Mouse (Mus musculus) bone marrow macrophage, adult 2 months (primary cell): ENCODE measurements around the gene Scarb2. TPM values are rescaled to one million over a fixed set of nuclear protein-coding genes. Genes with fewer than 3 reads are reported as not detected.

Source experiments
- H3K27ac ChIP-seq: 2 replicates; pipeline ENCODE4 v1.5.1; 2012; ENCODE audit warnings: low read depth, low read length; ENCODE audit not compliant: insufficient read depth
- H3K4me1 ChIP-seq: 2 replicates; pipeline ENCODE4 v1.6.1; 2012; ENCODE audit warnings: low read length; ENCODE audit not compliant: control insufficient read depth, insufficient read depth
- H3K4me3 ChIP-seq: 2 replicates; pipeline ENCODE4 v1.5.1; 2012; ENCODE audit warnings: mild to moderate bottlenecking, low read length, moderate library complexity; ENCODE audit not compliant: insufficient read depth
- CTCF ChIP-seq: IDR thresholded peaks from 2 replicates; pipeline ENCODE4 v1.5.1; 2012; ENCODE audit warnings: low read depth, mild to moderate bottlenecking, low read length, moderate library complexity
- POLR2A ChIP-seq: IDR thresholded peaks from 2 replicates; pipeline ENCODE4 v1.6.1; 2012; ENCODE audit warnings: mild to moderate bottlenecking, low read depth, low read length, borderline replicate concordance
- polyA plus RNA-seq: library from polyadenylated mRNA; stranded (reverse); fragments of >200 nt; gene quantifications from 2 replicates; pipeline ENCODE4 v1.2.4, GENCODE M21; 2012; ENCODE audit not compliant: missing spikeins, insufficient read depth, insufficient read length

Scarb2 gene
- polyA plus RNA-seq, 1 experiment = 98.6 TPM

DNA sequence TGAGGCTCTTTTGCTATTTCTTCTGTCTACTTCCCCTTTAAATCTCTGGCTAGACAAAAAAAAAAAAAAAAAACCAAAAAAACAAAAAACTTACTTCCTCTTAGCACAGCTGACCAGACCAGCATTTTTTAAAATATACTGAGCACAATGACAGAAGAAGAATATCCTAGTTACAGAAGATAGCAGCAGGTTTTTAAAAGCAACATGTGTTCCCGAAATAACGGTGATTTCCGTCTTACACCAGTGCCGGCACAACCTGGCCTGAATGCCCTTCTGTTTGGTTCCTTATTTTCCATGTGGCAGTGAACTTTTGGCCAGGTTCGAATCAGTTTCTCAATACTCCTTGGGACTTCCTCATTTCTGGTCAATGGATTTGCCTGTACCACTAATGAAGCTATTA, 2.2 kb upstream of the Scarb2 start:
- peaks cover 27% of the 10 kb centered on the region for H3K4me1 ChIP-seq
- no peak for TF ChIP-seq CTCF
- peak overlapping the region; percentile 86 for H3K27ac ChIP-seq
- peak overlapping the region; percentile 46 for H3K4me3 ChIP-seq

DNA sequence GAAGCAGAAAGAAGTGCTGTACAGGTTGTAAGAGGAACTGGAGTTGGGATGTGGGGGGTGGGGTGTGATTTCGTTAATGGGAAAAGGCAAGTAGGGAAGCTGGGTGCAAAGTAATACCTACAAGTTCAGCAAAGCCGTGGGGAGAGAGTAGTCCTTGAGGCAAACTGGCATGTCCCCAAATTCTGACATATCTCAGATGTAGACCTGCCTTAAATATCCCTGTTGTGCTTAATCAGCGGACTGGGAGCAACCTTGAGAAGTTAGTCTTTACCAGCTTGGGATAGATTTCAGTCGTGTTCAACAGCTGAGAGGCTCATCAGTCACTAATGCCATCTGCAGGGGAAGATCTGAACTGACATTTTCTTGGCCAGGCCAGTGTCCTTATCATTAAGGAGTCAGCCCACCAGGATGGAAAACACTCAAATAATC, 318 bp downstream of the Scarb2 start:
- TF ChIP-seq POLR2A (no peak), CTCF (no peak)
- H3K27ac ChIP-seq = peak overlapping the region; percentile 75
- peaks cover 40% of the 10 kb centered on the region for H3K4me1 ChIP-seq
- H3K4me3 ChIP-seq = peak overlapping the region; percentile 91

DNA sequence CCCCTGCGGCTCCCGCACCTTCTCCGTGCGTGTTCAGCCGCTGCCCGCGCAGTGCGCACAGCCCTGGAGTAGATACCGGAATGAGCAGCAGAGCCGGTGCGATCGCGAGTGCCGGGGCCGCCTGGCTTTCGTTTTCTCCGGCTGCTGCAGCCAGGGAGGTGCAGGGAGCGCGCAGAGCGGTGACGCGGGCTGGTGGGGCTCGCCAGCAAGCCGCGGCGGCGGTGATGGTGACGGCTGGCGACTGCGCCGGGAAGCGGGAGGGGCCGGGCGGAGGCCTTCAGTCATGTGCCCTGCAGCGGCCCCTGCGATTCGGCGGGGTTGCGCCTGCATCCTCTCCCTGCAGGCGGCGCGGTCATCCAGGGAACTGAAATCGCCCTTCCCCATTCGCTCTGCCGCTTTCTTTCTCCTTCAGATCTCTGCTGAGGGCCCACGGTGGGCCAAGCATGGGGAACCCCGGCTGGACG, 1.2 kb downstream of the Scarb2 start:
- TF ChIP-seq CTCF (peak; percentile 37), POLR2A (no peak)
- Histone ChIP-seq H3K27ac (peak overlapping the region; percentile 85), H3K4me3 (peak overlapping the region; percentile 91), H3K4me1 (peaks cover 40% of the 10 kb centered on the region)

DNA sequence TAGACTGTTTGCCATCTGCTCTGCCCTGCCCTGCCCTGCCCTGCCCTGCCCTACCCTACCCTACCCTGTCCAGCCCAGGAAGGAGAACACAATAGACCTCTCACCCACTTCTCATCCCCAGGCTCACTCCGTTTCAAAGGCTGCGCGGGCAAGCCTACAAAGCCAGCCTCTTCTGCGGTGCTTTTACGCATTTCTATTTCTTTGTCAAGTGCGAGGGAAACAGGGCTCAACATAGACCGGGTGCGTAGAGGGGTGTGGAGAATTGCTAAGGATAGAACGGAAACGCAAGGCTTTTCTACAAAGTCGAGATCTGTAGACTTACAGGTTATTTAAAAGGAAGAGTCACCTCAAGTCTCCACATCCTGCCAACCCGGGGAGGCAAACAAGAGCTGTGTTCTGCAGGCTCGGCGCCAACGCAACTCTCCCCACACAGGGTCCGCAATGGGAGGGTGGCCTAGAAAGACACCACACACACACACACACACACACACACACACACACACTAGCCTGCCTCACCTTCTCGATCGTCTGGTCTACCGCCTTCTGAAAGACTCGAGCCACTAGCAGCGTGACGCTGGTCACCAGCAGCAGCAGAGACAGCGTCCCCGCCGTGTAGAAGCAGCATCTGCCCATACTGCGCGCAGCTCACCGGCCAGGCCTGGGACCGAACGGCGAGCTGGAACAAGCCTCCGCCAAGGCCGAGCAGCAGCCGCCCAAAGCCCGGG, 1.8 kb downstream of the Scarb2 start:
- TF ChIP-seq POLR2A (no peak), CTCF (no peak)
- Histone ChIP-seq H3K4me3 (peak overlapping the region; percentile 91), H3K4me1 (peaks cover 42% of the 10 kb centered on the region), H3K27ac (peak overlapping the region; percentile 85)

DNA sequence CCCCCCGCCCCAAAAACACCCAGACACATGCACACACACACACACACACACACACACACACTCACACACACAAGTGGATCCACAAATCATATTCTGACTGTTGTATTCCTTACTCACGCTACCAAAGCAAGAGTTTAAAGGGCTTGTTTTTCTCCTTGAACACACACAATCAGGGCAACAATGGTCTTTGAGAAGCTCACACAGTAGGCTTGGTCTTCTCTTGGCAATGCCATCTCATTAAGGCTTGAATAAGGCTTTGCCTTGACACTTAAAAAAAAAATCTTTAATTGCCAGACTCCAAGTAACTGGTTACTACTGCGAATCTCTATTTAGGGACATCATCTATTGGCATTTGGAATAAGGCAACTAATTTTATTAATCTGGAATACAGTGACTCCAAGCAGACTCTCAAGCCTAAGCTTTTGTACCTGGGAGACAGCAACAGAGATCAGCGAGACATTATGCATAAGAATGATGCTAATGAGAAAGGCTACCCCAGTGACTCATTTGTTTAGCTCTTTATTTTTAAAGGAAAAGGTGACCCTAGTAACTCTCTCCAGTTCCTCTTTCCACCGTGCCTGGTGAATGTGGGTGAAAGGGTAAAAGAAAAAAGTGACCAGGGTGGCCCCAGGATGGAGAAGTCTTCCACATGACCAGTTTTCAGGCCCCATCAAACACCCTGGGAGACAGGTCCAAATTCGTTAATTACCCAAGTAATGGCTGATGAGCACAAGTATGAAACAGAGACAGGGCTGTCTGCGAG, 2.6 kb downstream of the Scarb2 start:
- peaks cover 42% of the 10 kb centered on the region for H3K4me1 ChIP-seq
- TF ChIP-seq POLR2A (no peak), CTCF (no peak)
- peak overlapping the region; percentile 85 for H3K27ac ChIP-seq
- peak overlapping the region; percentile 91 for H3K4me3 ChIP-seq

DNA sequence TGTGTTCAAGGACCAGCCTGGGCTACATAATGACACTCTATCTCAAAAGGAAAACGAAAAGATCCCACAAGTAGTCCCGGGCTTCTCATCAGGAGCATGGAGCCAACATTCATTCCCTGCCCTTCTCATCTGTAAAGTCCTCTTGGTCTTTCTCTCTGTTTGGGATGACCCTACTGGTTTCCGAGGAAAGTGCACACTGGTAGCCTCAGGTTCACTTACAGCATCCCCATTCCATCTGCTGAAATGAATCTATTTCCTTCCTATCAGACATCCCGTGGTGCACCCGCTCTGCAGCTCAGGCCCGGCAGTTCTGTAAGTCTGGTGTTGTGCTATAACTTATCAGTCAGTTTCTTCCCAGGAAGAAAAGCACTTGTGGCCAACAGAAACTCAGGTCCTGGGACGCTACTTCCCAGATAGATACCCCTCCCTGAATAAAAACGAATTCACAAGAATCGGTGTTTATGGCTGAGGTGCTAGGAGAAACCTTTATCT, 3.2 kb downstream of the Scarb2 start:
- Histone ChIP-seq H3K27ac (no peak overlapping the region), H3K4me1 (peaks cover 45% of the 10 kb centered on the region), H3K4me3 (peak overlapping the region; percentile 91)
- no peak for TF ChIP-seq CTCF
- TF ChIP-seq POLR2A = no peak

DNA sequence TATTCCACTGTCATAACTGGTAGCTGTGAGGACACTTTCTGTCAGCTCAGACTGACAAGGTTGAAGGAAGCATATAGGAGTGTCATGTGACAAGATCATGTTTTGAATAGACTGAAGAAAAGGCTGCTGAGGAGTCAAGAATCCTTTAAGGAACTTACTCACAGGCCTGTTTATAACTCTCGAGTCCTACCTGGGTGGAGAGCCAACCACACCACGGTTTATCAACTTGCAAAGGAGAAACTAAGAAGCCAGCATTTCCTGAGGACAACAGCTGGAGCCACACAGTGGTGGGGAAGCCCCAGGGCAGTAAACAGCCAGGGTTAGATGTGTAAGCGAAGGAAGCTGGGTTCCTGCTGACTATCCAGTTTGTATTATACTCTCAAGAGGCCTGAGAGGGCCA, 7.3 kb downstream of the Scarb2 start:
- Histone ChIP-seq H3K27ac (peak overlapping the region; percentile 89), H3K4me3 (no peak overlapping the region), H3K4me1 (peaks cover 51% of the 10 kb centered on the region)
- TF ChIP-seq CTCF (no peak), POLR2A (no peak)

DNA sequence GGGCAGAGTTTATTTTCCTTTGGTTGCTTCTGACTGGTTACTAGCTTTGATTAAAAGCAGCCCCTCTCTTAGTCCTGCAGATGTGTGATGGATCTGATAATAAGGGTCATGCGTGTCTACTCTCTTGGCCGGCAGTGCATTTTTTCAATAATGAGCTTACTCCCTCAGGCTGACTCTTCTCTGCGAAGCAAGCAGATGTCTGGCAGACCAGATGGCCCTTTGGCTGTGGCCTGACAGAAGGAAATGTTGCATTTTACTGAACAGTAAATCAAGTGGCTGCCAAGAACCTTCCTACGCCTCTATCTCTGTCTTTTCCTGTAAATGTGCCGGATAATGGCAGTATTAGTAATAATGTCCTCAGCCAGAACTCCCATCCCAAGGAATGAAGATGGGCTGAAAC, 8.0 kb downstream of the Scarb2 start:
- Histone ChIP-seq H3K27ac (peak overlapping the region; percentile 89), H3K4me1 (peaks cover 50% of the 10 kb centered on the region), H3K4me3 (no peak overlapping the region)
- no peak for TF ChIP-seq POLR2A
- TF ChIP-seq CTCF = no peak

DNA sequence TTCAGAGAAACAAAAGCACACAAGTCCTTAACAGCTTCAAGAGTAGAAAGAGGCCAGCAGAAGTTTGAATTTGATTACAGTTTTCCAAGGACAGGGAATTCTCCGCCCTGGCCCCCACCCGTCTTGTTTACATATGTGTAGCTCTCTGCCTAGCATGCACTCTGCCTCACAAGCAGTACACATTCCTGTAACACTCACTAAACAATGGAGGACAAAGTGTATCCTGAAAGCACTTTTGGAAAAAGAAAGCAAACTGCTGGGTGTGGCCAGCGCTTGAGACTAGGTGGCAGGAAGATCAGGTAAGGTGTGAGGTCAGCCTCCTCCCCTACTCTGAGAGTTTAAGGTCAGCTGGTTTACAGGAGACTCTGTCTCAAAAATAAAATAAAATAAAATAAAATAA, 8.4 kb downstream of the Scarb2 start:
- peaks cover 50% of the 10 kb centered on the region for H3K4me1 ChIP-seq
- no peak overlapping the region for H3K4me3 ChIP-seq
- no peak overlapping the region for H3K27ac ChIP-seq
- TF ChIP-seq CTCF (no peak), POLR2A (no peak)

DNA sequence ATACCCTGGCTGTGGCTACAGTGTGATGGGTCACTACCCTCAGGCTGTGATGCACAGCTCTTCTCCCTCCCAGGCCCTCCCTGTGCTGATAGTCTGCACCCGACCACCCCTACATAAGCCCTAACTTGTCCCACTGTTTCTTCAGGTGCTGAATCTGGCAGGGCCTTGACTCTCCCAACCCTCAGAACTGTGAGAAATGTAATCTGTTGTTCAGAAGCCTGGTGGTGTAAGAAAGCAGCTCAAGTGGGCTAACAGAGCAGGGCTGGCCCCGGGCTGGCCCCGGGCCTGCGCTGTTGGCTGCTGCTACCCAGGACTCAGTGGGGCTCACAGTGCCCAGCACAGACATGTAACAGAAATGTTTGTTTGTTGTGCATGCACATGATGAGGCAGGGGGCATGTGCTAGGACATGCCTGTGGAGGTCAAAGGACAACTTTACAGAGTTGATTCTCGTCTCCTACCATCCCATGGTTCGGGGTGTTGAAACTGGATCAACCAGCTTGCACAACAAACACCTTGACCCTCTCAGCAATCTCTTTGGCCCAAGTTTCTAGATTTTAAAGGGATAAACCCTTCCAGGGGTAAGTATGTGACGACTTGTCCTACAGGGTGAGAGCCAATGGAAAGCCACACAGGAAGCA, 10.7 kb downstream of the Scarb2 start:
- H3K4me1 ChIP-seq = peaks cover 46% of the 10 kb centered on the region
- no peak overlapping the region for H3K4me3 ChIP-seq
- no peak overlapping the region for H3K27ac ChIP-seq
- TF ChIP-seq POLR2A = no peak
- no peak for TF ChIP-seq CTCF
